Mouse (Mus musculus) heart, postnatal 14 days (tissue): ENCODE measurements around the gene Csf2. TPM values are rescaled to one million over a fixed set of nuclear protein-coding genes. Genes with fewer than 3 reads are reported as not detected.
A peak's percentile ranks its signal among the peaks of the same experiment; 100 is the strongest.
"Not testable (repeated sequence)": the region's sequence is repeated elsewhere in the genome, so short reads cannot be mapped to it uniquely, and the experiment has no call there.

Experiments
- DNase-seq, 2 experiments: peaks; one replicate each; pipeline ENCODE4 v3.0.0; 2021 to 2022
- intact Hi-C: fragments of 180-260 bp; cut with DNase I; formaldehyde crosslinking; loops from one replicate; pipeline ENCODE4 v1.15.1; 2025
- long read RNA-seq, 2 experiments: library from polyadenylated mRNA; stranded (forward); transcript quantifications; one replicate each; pipeline ENCODE4 v2.0.0; 2021
- total RNA-seq, 2 experiments: library from RNA; stranded (reverse); gene quantifications; 2 replicates each; pipeline ENCODE4 v1.2.3; 2021

Gene Csf2
- total RNA-seq: not detected
- long read RNA-seq, experiment 1: 0 reads
- long read RNA-seq, experiment 2: 0 reads

GRCm38 (mm10) chr11:54248940-54249717 lies at the start of gene Csf2:
TSS of gene Csf2 (minus strand) at chr11:54249667.
- intact Hi-C loops: no loop called here
- no peak for DNase-seq

GRCm38 (mm10) chr11:54298777-54299176 lies 49.3 kb upstream of the Csf2 start:
- no peak for DNase-seq
- intact Hi-C loops: no loop called here

DNA sequence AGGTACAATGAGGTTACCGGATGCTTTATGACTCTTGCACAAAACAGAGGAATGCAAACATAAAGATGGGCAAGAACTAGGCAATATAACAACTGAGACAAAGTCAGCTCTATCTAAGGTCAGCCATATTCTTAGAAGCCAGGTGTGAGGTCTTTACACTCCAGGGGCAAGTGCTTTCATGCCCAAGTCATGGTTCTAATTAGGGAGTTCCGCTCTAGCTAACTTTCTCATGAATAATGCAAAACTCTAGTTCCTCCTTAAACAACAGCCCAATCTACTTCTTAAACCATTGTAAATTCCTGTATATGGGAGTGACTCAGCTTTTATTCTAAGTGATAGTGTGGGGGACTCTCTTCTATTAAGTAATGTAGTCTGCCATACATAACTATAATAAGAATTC lies 48.0 kb upstream of the Csf2 start:
- DNase-seq, intact Hi-C loops: not testable (repeated sequence)

- DNase-seq: no peak
- intact Hi-C loops: no loop called here
Observed at GRCm38 (mm10) chr11:54296734-54297133, 47.3 kb upstream of the Csf2 start.

DNA sequence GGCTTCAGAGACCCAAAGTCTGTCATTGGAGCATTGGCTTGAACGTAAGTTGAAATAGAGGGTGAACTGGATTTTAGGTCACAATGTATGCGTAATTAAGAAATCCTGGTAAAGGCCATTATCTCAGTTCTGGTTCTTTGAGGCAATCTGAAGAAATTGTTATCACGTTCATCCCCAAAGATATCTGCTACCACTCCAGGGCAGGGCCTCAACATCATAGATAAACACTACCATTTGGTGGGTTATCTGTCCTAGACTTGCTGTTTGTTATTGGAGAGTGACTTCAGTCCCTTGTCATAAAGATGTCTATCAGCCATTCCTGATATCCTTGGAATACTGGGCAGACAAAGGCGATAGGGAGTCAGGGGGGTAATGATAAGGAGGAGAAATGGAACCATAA lies 46.5 kb upstream of the Csf2 start:
- intact Hi-C loops: no loop called here
- DNase-seq: no peak

GRCm38 (mm10) chr11:54293980-54294807 lies 44.7 kb upstream of the Csf2 start:
- DNase-seq: no peak
- intact Hi-C loops: no loop called here

DNA sequence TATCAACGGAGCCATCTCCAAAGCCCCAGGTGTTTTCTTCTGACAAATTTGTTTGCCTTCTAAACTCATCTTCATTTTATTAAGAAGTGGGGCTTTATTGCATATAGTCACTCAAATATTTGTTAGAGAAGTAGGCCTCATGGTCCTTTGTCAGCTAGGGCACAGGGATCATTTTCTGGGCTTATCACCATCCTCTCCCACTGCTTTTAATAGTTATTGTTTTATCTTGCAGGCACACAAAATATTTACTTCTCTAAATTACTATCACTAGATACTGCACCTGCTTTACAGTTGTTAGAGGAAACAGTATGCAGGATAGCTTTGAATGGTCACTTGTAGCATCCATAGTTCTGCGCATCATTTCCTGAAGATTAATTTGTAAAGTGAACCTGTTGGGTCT lies 42.7 kb upstream of the Csf2 start:
- intact Hi-C loops: no loop called here
- DNase-seq: no peak

- no peak for DNase-seq
- intact Hi-C loops: no loop called here
Observed at GRCm38 (mm10) chr11:54287821-54288453, 38.5 kb upstream of the Csf2 start.

DNA sequence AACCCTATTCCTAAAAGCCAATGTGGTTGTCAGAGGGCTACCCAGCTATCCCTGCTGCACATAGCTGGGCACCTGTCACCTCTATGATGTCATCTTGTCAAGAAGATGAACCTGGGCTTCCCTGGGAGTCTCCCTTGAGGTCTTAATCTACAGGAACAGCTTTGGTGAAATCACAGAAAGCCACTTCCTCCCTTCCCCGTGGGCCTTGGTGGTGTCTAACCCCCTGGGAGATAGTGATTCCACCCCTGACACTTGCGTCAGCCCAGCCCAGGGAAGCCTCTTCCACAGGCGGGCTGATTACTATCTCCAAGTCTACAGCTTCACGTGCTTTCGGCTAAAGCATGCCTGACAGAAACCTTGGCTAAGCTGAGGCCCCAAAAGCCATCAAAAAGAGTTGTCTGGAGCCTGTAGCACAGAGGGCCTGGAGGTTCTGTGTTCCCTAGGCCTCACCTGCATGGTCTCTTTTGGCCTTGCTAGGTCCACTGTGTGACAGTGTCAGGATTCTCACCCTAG lies 22.0 kb upstream of the Csf2 start:
- DNase-seq: no peak

DNA sequence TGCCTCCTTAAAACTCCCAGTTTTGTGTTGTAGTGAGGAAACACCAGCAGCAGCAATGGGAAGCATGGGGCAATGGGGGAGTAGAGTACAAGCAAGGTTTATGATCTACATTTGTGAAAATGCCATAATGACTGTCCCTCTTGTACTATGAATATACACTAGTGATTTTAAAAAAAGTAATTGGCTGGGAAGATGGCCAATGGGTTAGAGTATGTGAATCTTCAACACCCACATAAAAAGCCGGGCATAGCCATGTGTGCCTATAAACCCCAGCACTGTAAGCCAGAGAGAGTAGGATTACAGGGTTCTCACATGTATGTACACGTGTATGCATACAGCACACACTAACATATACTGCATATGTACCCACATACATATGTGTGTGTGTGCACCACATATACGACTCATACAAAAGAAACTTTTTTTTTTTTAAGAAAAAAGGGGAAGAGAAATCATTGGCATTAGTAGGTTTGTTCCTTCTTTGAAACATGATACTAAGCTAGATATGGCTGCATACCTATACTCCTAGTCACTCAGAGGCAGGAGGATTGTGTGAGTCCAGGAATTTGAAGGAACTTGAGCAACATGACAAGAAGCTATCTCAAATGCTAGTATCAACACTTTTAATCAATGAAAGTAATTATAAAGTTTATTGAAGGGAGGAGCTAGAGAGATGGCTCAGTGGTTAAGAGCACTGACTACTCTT lies 19.9 kb upstream of the Csf2 start:
- no peak for DNase-seq
- intact Hi-C loops: no loop called here

More for the DNA sequence above, 22.0 kb upstream of the Csf2 start:
- intact Hi-C loops: no loop called here

- no peak for DNase-seq
- intact Hi-C loops: no loop called here
Observed at GRCm38 (mm10) chr11:54267177-54267576, 17.7 kb upstream of the Csf2 start, which contains the start of gene Il3. TSS of gene Il3 (minus strand) at chr11:54267277.

DNA sequence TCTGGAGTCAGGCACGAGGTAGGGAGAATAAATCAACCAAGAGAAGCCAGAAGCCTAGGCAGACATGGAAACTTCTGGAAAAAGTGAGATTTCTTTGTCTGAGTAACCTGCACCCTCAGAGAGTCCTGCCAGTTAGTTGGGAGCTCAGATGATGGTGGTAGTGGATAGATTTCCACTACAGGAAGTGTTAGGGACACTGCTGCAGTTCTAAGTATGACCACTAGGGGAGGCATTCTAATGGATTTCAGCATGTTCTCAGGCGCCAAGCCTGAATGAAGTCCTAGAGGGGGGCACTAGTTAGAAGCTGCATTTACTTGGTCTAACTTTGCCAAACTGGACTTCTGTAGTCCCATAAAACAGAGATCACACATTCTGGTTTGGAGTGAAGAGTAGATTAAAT lies 15.1 kb upstream of the Csf2 start:
- peak; percentile 31 to 74 for DNase-seq
- intact Hi-C loops: no loop called here

- no peak for DNase-seq
- intact Hi-C loops: no loop called here
Observed at GRCm38 (mm10) chr11:54263405-54264031, 14.1 kb upstream of the Csf2 start.

DNA sequence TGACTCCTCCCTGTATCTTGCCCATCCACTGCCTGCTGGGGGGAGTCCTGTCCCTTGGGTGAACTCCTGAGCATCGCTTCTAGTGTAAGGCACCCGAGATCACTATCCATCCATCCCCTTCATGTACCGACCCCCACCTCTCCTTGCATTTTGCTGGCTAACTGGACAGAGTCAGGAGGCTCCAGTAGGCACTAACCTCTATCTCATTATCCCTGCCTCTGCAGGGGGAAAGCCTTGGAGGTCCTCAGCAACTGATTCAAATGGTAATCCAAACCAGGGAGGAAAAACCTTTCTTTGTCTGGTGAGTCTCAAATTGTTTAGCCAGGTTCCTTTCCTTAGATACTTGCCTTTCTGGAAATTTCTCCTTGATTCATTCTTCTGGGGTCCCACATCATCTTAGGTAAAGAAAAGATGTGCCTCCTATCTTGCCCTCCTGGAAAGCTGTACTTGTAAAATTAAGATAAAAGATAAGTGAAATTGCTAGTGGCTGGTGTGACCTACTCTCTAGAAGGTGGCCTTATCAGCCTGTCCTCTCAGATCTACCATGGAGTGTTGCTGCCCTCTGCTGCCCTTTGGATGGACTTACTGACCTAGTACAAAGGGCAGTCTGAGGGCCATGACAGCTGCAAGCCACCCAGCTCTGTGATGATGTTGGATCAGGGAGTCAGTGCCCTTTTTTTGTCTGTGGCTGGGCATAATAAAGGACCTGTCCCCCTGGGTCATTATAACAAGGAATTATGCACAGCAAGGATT lies 7.3 kb upstream of the Csf2 start:
- DNase-seq: peak; percentile 75 to 84
- intact Hi-C loops: loop anchor here (1.0 to 10.0 kb wide), 4 partner anchors 168 to 522 kb away; no protein-coding TSS in a partner anchor

GRCm38 (mm10) chr11:54254114-54254513 lies 4.6 kb upstream of the Csf2 start:
- peak; percentile 27 to 32 for DNase-seq

GRCm38 (mm10) chr11:54250575-54250974 lies 1.1 kb upstream of the Csf2 start:
- no peak for DNase-seq
- intact Hi-C loops: loop anchor here (10.0 kb wide), 1 partner anchor 516 kb away; no protein-coding TSS in a partner anchor

More at GRCm38 (mm10) chr11:54254114-54254513, 4.6 kb upstream of the Csf2 start:
- intact Hi-C loops: loop anchor here (1.0 to 10.0 kb wide), 2 partner anchors 109 to 519 kb away; no protein-coding TSS in a partner anchor

- DNase-seq: no peak
- intact Hi-C loops: loop anchor here (10.0 kb wide), 1 partner anchor 515 kb away; no protein-coding TSS in a partner anchor
Observed at GRCm38 (mm10) chr11:54249748-54250147, 281 bp upstream of the Csf2 start.

DNA sequence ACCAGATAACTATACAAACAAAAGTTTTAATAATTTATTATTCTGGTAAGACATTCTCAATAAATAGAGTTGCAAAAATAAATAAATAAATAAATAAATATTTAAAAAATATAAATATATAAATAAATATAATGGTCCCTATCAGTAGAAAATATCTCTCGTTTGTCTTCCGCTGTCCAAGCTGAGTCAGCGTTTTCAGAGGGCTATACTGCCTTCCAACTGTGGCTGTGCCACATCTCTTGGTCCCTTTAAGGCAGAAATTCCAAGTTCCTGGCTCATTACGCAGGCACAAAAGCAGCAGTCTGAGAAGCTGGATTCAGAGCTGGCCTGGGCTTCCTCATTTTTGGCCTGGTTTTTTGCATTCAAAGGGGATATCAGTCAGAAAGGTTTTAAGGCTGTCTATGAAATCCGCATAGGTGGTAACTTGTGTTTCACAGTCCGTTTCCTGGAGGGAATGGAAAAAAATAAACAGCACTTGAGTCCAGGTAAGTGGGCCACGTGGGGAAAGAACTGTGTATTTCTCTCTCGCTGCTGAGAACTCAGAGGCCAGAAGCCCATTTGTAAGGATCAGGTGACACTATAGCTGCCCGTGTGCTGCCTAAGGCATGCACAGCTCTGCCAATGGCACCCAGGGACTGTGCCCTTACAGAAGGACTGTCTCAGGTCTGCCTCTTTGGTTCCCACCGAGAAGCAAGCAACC lies 2.1 kb downstream of the Csf2 start:
- DNase-seq: no peak
- intact Hi-C loops: no loop called here
